Mouse (Mus musculus): ENCODE measurements at regions not wholly inside any gene's neighbourhood (a gene's known extent, or its start where the extent isn't known, plus 50 kb on each side); places are given as distances from the start of the nearest gene placed in this dataset.

- no peak overlapping the region for H3K27ac ChIP-seq
- no peak for ATAC-seq (ENCODE audit: insufficient number of reproducible peaks, insufficient read depth, low FRiP score, low TSS enrichment, low read depth)
- no peaks in the 10 kb centered on the region for H3K36me3 ChIP-seq
- 7% methylated on average over 1 of the region's 1 CpGs for WGBS
- H3K27me3 ChIP-seq = no peaks in the 10 kb centered on the region
- H3K4me2 ChIP-seq = no peak overlapping the region
- H3K9ac ChIP-seq (replicated peaks) = no peak overlapping the region
- no peaks in the 10 kb centered on the region for H3K4me1 ChIP-seq (replicated peaks)
- no peak overlapping the region for H3K4me3 ChIP-seq (replicated peaks)
- H3K9me3 ChIP-seq = no peaks in the 10 kb centered on the region
Observed at GRCm38 (mm10) chr10:112795938-112796337, 132.9 kb downstream of the Atxn7l3b start.

DNA sequence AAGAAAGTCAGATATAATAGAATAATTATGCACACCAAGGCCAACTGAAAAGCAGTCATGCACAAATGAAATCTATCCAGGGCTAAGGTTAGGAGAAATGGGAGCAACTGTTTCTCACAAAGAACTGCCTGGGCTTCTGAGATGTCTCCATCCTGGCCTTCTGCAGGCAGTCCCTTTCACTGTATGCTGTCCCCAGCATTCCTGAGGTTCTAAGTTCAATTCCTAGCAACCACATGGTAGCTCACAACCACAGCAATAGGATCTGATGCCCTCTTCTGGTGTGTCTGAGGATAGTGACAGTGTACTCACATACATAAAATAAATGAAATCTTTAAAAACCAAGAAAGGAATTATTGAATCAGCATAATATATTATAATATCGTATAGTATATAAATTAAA is 133.3 kb downstream of the Atxn7l3b start:
- Histone ChIP-seq H3K9me3 (no peaks in the 10 kb centered on the region), H3K4me2 (no peak overlapping the region), H3K4me3 (replicated peaks) (no peak overlapping the region), H3K4me1 (replicated peaks) (no peaks in the 10 kb centered on the region), H3K27me3 (no peaks in the 10 kb centered on the region), H3K9ac (replicated peaks) (no peak overlapping the region), H3K36me3 (no peaks in the 10 kb centered on the region), H3K27ac (no peak overlapping the region)
- WGBS = 93% methylated on average over 1 of the region's 1 CpGs
- ATAC-seq (ENCODE audit: insufficient number of reproducible peaks, insufficient read depth, low FRiP score, low TSS enrichment, low read depth) = no peak

DNA sequence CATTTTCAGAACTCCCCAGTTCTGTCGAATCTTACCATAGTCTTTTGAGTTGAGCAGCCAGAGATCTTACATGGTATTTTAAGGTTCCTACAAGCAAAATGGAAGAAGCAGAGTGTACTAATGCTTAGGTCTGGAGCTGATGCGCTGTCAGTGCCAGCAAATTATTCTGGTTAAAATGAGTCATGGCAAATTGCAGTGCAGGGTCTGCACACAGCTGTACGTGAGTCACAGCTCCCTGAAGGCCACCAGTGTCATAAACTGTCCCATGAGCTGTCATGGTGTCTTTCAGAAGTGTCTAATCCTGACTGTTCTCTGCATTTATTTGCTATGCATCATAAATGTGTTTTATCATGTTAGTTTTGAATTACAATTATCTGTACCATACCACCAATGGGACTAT is 140.6 kb downstream of the Atxn7l3b start:
- 73% methylated on average over 3 of the region's 3 CpGs for WGBS
- Histone ChIP-seq H3K9ac (replicated peaks) (no peak overlapping the region), H3K9me3 (no peaks in the 10 kb centered on the region), H3K4me1 (replicated peaks) (no peaks in the 10 kb centered on the region), H3K27ac (no peak overlapping the region), H3K27me3 (no peaks in the 10 kb centered on the region), H3K36me3 (no peaks in the 10 kb centered on the region), H3K4me3 (replicated peaks) (no peak overlapping the region), H3K4me2 (no peak overlapping the region)
- ATAC-seq (ENCODE audit: insufficient number of reproducible peaks, insufficient read depth, low FRiP score, low TSS enrichment, low read depth) = no peak

- Histone ChIP-seq H3K4me2 (no peak overlapping the region), H3K9ac (replicated peaks) (no peak overlapping the region), H3K36me3 (no peaks in the 10 kb centered on the region), H3K9me3 (no peaks in the 10 kb centered on the region), H3K4me3 (replicated peaks) (no peak overlapping the region), H3K27ac (no peak overlapping the region), H3K27me3 (no peaks in the 10 kb centered on the region), H3K4me1 (replicated peaks) (no peaks in the 10 kb centered on the region)
- 92% methylated on average over 10 of the region's 10 CpGs for WGBS
- no peak for ATAC-seq (ENCODE audit: insufficient number of reproducible peaks, insufficient read depth, low FRiP score, low TSS enrichment, low read depth)
Observed at GRCm38 (mm10) chr10:112774262-112774661, 154.5 kb downstream of the Atxn7l3b start.

GRCm38 (mm10) chr10:112746683-112747082 is 182.1 kb downstream of the Atxn7l3b start:
- Histone ChIP-seq H3K36me3 (no peaks in the 10 kb centered on the region), H3K4me2 (no peak overlapping the region), H3K27me3 (no peaks in the 10 kb centered on the region), H3K4me1 (replicated peaks) (no peaks in the 10 kb centered on the region), H3K4me3 (replicated peaks) (no peak overlapping the region), H3K9ac (replicated peaks) (no peak overlapping the region), H3K27ac (no peak overlapping the region), H3K9me3 (no peaks in the 10 kb centered on the region)
- WGBS = 70% methylated on average over 1 of the region's 1 CpGs
- no peak for ATAC-seq (ENCODE audit: insufficient number of reproducible peaks, insufficient read depth, low FRiP score, low TSS enrichment, low read depth)

DNA sequence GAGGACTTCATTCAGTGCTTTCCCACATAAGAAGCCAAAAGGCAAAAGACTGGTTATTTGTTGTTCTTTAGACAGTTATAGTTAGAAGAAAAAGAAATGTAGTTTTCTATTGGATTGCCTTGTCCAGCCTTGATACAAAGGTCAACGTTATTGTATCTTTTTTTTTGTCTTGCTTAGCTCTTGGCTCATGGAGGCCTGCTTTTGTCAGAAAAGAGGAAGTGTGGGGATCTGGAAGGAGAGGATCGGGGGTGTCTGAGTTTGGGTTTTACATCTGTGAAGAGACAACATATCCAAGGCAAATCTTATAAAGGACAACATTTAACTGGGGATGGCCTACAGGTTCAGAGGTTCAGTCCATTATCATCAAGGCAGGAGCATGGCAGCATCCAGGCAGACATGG is 185.3 kb downstream of the Atxn7l3b start:
- H3K9me3 ChIP-seq = no peaks in the 10 kb centered on the region
- H3K4me1 ChIP-seq (replicated peaks) = no peaks in the 10 kb centered on the region
- no peak overlapping the region for H3K9ac ChIP-seq (replicated peaks)
- no peaks in the 10 kb centered on the region for H3K27me3 ChIP-seq
- no peaks in the 10 kb centered on the region for H3K36me3 ChIP-seq
- WGBS = 86% methylated on average over 2 of the region's 2 CpGs
- ATAC-seq (ENCODE audit: insufficient number of reproducible peaks, insufficient read depth, low FRiP score, low TSS enrichment, low read depth) = no peak
- H3K27ac ChIP-seq = no peak overlapping the region
- no peak overlapping the region for H3K4me3 ChIP-seq (replicated peaks)
- no peak overlapping the region for H3K4me2 ChIP-seq

GRCm38 (mm10) chr10:112742123-112742522 is 186.7 kb downstream of the Atxn7l3b start:
- 97% methylated on average over 8 of the region's 8 CpGs for WGBS
- no peak overlapping the region for H3K9ac ChIP-seq (replicated peaks)
- ATAC-seq (ENCODE audit: insufficient number of reproducible peaks, insufficient read depth, low FRiP score, low TSS enrichment, low read depth) = no peak

More at GRCm38 (mm10) chr10:112742123-112742522, 186.7 kb downstream of the Atxn7l3b start:
- Histone ChIP-seq H3K4me3 (replicated peaks) (no peak overlapping the region), H3K36me3 (no peaks in the 10 kb centered on the region), H3K9me3 (no peaks in the 10 kb centered on the region), H3K27me3 (no peaks in the 10 kb centered on the region), H3K27ac (no peak overlapping the region), H3K4me1 (replicated peaks) (no peaks in the 10 kb centered on the region), H3K4me2 (no peak overlapping the region)

Measured in limb, embryonic 12.5 days (tissue).